Mouse (Mus musculus) midbrain, embryonic 16.5 days (tissue): ENCODE results near the gene Best2. TPM values are rescaled to one million over a fixed set of nuclear protein-coding genes. Genes with fewer than 3 reads are reported as not detected.

ENCODE experiments used
- ATAC-seq: fragments of 200-750 bp; cut with Nextera tagmentation; 2 replicates; pipeline ENCODE4 v1.8.0; 2017; ENCODE audit warnings: moderate TSS enrichment
- H3K27ac ChIP-seq: fragments of 300-500 bp; sonication (generic); 2 replicates; pipeline ENCODE4 v1.5.1; 2014; ENCODE audit warnings: mild to moderate bottlenecking, low read length, mixed read lengths
- H3K27me3 ChIP-seq: fragments of 300-500 bp; sonication (generic); 2 replicates; pipeline ENCODE4 v1.6.1; 2014; ENCODE audit warnings: low read depth, low read length, mixed read lengths; ENCODE audit not compliant: control insufficient read depth, insufficient read depth
- H3K36me3 ChIP-seq: fragments of 300-500 bp; sonication (generic); 2 replicates; pipeline ENCODE4 v1.6.1; 2014; ENCODE audit warnings: mild to moderate bottlenecking, low read length, moderate library complexity, mixed read lengths; ENCODE audit not compliant: control insufficient read depth, insufficient read depth
- H3K4me1 ChIP-seq: fragments of 300-500 bp; sonication (generic); 2 replicates; pipeline ENCODE4 v1.6.1; 2014; ENCODE audit warnings: mild to moderate bottlenecking, low read length, mixed read lengths; ENCODE audit not compliant: control insufficient read depth, insufficient read depth
- H3K4me2 ChIP-seq: fragments of 300-500 bp; sonication (generic); 2 replicates; pipeline ENCODE4 v1.6.1; 2014; ENCODE audit warnings: mild to moderate bottlenecking, low read length, mixed read lengths
- H3K4me3 ChIP-seq: fragments of 300-500 bp; sonication (generic); 2 replicates; pipeline ENCODE4 v1.5.1; 2014; ENCODE audit warnings: low read depth, mild to moderate bottlenecking, low read length, moderate library complexity, mixed read lengths
- H3K9ac ChIP-seq: fragments of 300-500 bp; sonication (generic); 2 replicates; pipeline ENCODE4 v1.6.1; 2014; ENCODE audit warnings: low read depth, low read length, mixed read lengths
- H3K9me3 ChIP-seq: fragments of 300-500 bp; sonication (generic); replicated peaks from 2 replicates; pipeline ENCODE4 v1.6.1; 2014; ENCODE audit warnings: mild to moderate bottlenecking, low read length, mixed read lengths; ENCODE audit not compliant: control insufficient read depth, poor library complexity, severe bottlenecking
- WGBS: fragments of 180-500 bp; shearing (Covaris S2); extraction: QIAGEN DNeasy Blood & Tissue Kit; methylation state at CpG from one replicate; pipeline ENCODE4 v1.1.7; 2014; 5-methylcytosine and 5-hydroxymethylcytosine counted together
- microRNA-seq: library from miRNA; unstranded; fragments of <30 nt; microRNA quantifications from one replicate; pipeline ENCODE4, GENCODE M21; 2017
- polyA plus RNA-seq: library from polyadenylated mRNA; unstranded; fragments of >200 nt; fragmentation: Nextera tagmentation; extraction: Ambion mirVana; gene quantifications from 2 replicates; pipeline ENCODE4 v1.2.1, GENCODE M21; 2015

The Best2 gene
- polyA plus RNA-seq, 1 experiment from 2014 or later: not detected

GRCm38 (mm10) chr8:84966603-84967002 is 47.7 kb downstream of the Best2 start:
- Histone ChIP-seq H3K4me3 (no peak overlapping the region), H3K4me2 (peak overlapping the region; percentile 90), H3K27ac (peak overlapping the region; percentile 56; the same call in 1 of the 2 replicates), H3K4me1 (peaks cover 26% of the 10 kb centered on the region), H3K27me3 (no peaks in the 10 kb centered on the region), H3K9ac (no peak overlapping the region), H3K36me3 (peaks cover 4% of the 10 kb centered on the region), H3K9me3 (no peaks in the 10 kb centered on the region)
- 58% methylated on average over 3 of the region's 3 CpGs for WGBS
- no peak for ATAC-seq

GRCm38 (mm10) chr8:84965731-84966291 is 48.5 kb downstream of the Best2 start:
- Histone ChIP-seq H3K4me3 (peak overlapping the region; percentile 59), H3K4me2 (peak overlapping the region; percentile 90), H3K27ac (peak overlapping the region; percentile 56), H3K9ac (peak overlapping the region; percentile 74), H3K4me1 (peaks cover 20% of the 10 kb centered on the region), H3K36me3 (no peaks in the 10 kb centered on the region), H3K27me3 (no peaks in the 10 kb centered on the region), H3K9me3 (no peaks in the 10 kb centered on the region)
- peak; percentile 72 for ATAC-seq
- under 1% methylated on average over 41 of the region's 41 CpGs for WGBS

- Histone ChIP-seq H3K4me3 (no peak overlapping the region), H3K27me3 (no peaks in the 10 kb centered on the region), H3K27ac (no peak overlapping the region), H3K4me2 (no peak overlapping the region), H3K9ac (no peak overlapping the region), H3K9me3 (no peaks in the 10 kb centered on the region), H3K4me1 (peaks cover 15% of the 10 kb centered on the region), H3K36me3 (no peaks in the 10 kb centered on the region)
- WGBS: 90% methylated on average over 4 of the region's 4 CpGs
- no peak for ATAC-seq
Observed at GRCm38 (mm10) chr8:84963952-84964351, 50.4 kb downstream of the Best2 start.

GRCm38 (mm10) chr8:84959811-84960210 is 54.5 kb downstream of the Best2 start:
- WGBS: 96% methylated on average over 7 of the region's 7 CpGs
- ATAC-seq: no peak
- Histone ChIP-seq H3K4me3 (no peak overlapping the region), H3K27me3 (no peaks in the 10 kb centered on the region), H3K4me2 (no peak overlapping the region), H3K9me3 (no peaks in the 10 kb centered on the region), H3K4me1 (no peaks in the 10 kb centered on the region; the same call in 1 of the 2 replicates), H3K27ac (no peak overlapping the region), H3K36me3 (no peaks in the 10 kb centered on the region), H3K9ac (no peak overlapping the region)

Small RNA genes within 50 kb of the gene (microRNA-seq; reads per million reads assigned to microRNA genes)
- 1.0 reads per million for gene Mir7070

Other genes with a start within 250 kb of the Best2 start
- 44.1 and 55.4 TPM in 2 replicates for gene Nfix, start 214.2 kb downstream of the Best2 start, polyA plus RNA-seq
- 11.7 and 12.4 TPM in 2 replicates for gene Dand5, start 191.7 kb downstream of the Best2 start, polyA plus RNA-seq
- 35.0 and 37.4 TPM in 2 replicates for gene Gadd45gip1, start 183.0 kb downstream of the Best2 start, polyA plus RNA-seq
- 80.7 and 85.6 TPM in 2 replicates for gene Rad23a, start 173.9 kb downstream of the Best2 start, polyA plus RNA-seq
- gene Calr, start 167.6 kb downstream of the Best2 start, polyA plus RNA-seq: 662 and 691 TPM in 2 replicates
- 108 and 113 TPM in 2 replicates for gene Farsa, start 157.5 kb downstream of the Best2 start, polyA plus RNA-seq
- 27.7 and 33.2 TPM in 2 replicates for gene Syce2, start 142.4 kb downstream of the Best2 start, polyA plus RNA-seq
- 33.4 and 36.9 TPM in 2 replicates for gene Gcdh, start 120.6 kb downstream of the Best2 start, polyA plus RNA-seq
- 0.28 and 0.98 TPM in 2 replicates for gene Klf1, start 112.6 kb downstream of the Best2 start, polyA plus RNA-seq
- gene Dnase2a, start 106.0 kb downstream of the Best2 start, polyA plus RNA-seq: 5.0 and 6.1 TPM in 2 replicates
- gene Mast1, start 77.2 kb downstream of the Best2 start, polyA plus RNA-seq: 85.7 and 86.1 TPM in 2 replicates
- 2.8 and 3.3 TPM in 2 replicates for gene Rtbdn, start 67.5 kb downstream of the Best2 start, polyA plus RNA-seq
- gene Gm49661, start 45.1 kb downstream of the Best2 start, polyA plus RNA-seq: not detected in 2 replicates
- gene Prdx2, start 44.9 kb downstream of the Best2 start, polyA plus RNA-seq: 1,134 and 1,161 TPM in 2 replicates
- gene Rnaseh2a, start 44.8 kb downstream of the Best2 start, polyA plus RNA-seq: 47.9 and 51.3 TPM in 2 replicates
- 5.3 TPM in 2 replicates for gene Junb, start 35.8 kb downstream of the Best2 start, polyA plus RNA-seq
- gene Hook2, start 23.9 kb downstream of the Best2 start, polyA plus RNA-seq: 39.3 and 43.8 TPM in 2 replicates
- 148 and 149 TPM in 2 replicates for gene Asna1, start 10.8 kb upstream of the Best2 start, polyA plus RNA-seq
- gene Trir, start 12.3 kb upstream of the Best2 start, polyA plus RNA-seq: 114 and 120 TPM in 2 replicates
- gene Tnpo2, start 22.4 kb upstream of the Best2 start, polyA plus RNA-seq: 65.1 and 73.5 TPM in 2 replicates
- 79.5 and 93.5 TPM in 2 replicates for gene Fbxw9, start 45.5 kb upstream of the Best2 start, polyA plus RNA-seq
- gene Gm5741, start 53.5 kb upstream of the Best2 start, polyA plus RNA-seq: 1.7 and 3.3 TPM in 2 replicates
- 114 and 120 TPM in 2 replicates for gene Dhps, start 57.2 kb upstream of the Best2 start, polyA plus RNA-seq
- 129 and 133 TPM in 2 replicates for gene Wdr83os, start 66.2 kb upstream of the Best2 start, polyA plus RNA-seq
- gene Wdr83, start 66.8 kb upstream of the Best2 start, polyA plus RNA-seq: 57.5 and 57.9 TPM in 2 replicates
- gene Man2b1, start 68.7 kb upstream of the Best2 start, polyA plus RNA-seq: 18.1 and 18.2 TPM in 2 replicates
- gene Zfp791, start 108.6 kb upstream of the Best2 start, polyA plus RNA-seq: 4.6 and 5.3 TPM in 2 replicates
- gene Cks1brt, start 137.4 kb upstream of the Best2 start, polyA plus RNA-seq: not detected in 2 replicates
- gene Olfr371, start 211.5 kb upstream of the Best2 start, polyA plus RNA-seq: not detected in 2 replicates